Mouse (Mus musculus) spleen, postnatal 0 days (tissue): ENCODE results near the gene Klrg2. TPM values are rescaled to one million over a fixed set of nuclear protein-coding genes. Genes with fewer than 3 reads are reported as not detected.

ENCODE experiments used
- polyA plus RNA-seq: library from polyadenylated mRNA; unstranded; fragments of >200 nt; fragmentation: Nextera tagmentation; extraction: Ambion mirVana; gene quantifications from 2 replicates; pipeline ENCODE4 v1.2.1, GENCODE M21; 2015

Klrg2 gene
- polyA plus RNA-seq, result 0.07 and 0.10 TPM in 2 replicates

DNA sequence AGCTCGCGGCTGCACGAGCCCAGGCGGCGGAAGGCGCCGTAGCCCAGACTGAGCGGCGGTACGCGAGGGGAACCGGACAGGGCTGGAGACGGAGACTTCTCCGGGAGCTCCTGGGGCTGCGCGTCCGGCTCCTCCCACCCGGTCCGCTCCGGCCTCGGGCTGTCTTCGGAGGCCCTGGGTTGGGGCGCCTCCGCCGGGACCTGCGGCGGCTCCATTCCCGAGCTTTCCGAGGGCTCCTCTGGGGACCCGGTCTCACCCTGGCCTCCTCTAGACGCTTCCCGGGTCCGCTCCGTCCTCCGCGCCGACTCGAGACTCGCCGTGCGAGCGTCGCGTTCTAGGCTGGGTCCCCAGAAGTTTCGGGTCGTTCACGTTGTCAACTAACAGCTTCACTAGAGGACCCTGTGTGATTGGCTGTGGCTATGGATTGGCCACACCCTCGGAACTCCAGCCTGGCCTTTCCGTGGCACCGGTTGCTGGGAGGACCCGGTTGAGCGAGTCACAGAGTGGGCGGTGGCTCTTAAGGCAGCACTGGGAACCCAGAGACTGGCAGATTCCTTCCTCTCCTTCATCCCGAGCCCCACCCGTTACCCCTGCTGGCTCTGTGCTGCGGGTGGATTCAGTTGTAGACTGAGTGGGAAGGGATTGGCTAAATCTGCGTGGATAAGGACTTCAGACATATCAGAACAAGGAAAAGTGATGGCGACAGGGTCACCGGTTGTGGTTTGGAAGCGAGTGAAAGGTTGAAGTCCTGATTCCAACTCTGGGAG lies at the start of gene Klrg2:
Gene Klrg2, minus strand, starts transcription at position 391 of the 767 bp plus-strand sequence.

DNA sequence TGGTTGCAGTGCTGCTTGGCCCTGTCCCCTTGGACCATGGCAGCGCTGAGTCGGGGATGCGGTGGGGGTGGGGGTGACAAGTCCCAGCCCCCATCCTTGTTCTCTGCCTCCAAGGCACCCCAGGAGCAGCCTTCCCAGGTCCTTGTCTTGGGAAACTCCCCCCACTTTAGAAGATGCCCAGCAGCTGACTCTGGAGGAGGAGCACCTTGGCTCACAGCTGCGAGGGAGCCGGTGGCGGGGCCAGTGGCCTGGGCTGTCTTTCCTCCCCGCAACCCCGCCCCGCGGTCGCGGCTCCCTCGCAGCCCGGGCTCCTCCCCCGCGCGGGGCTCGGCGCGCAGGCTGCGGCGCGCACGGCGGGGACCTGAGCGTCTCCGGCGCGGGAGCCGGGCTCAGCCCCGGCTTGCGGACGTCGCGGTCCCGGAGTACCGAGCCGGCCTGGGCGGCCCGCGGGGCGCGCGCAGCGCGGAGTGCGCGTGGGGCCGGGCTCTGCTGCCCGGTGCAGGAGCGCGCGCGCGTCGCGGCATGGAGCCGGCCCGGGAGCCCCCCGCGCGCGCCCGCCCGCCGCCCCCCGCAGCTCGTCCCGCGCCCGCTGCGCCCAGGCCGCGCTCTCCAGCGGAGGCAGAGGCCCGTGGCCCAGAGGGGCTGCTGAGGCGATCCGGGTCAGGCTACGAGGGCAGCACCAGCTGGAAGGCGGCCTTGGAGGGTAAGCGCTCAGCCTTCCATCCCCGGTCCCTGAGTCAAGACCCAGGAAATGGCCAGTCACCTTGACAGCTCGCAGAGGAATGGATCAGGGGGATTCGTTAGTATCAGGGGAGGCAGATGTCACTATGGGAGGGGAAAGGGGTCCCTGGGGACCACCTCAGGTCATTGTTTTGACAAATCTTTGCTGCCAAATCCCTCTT lies 25.9 kb upstream of the Klrg2 start, which contains the start of gene Clec2l:
Gene Clec2l, plus strand, starts transcription at position 356 of the 902 bp plus-strand sequence.

Other genes with a start within 250 kb of the Klrg2 start
- gene Ubn2, start 203.3 kb downstream of the Klrg2 start, polyA plus RNA-seq, result 11.2 and 11.4 TPM in 2 replicates
- gene Fmc1, start 103.7 kb downstream of the Klrg2 start, polyA plus RNA-seq, result 107 and 109 TPM in 2 replicates
- 52.1 and 57.8 TPM in 2 replicates for gene Luc7l2, start 85.9 kb downstream of the Klrg2 start, polyA plus RNA-seq
- 0.54 and 0.96 TPM in 2 replicates for gene Clec2l, start 25.8 kb upstream of the Klrg2 start, polyA plus RNA-seq
- gene Tbxas1, start 238.2 kb upstream of the Klrg2 start, polyA plus RNA-seq, result 6.9 and 9.0 TPM in 2 replicates
- gene Hipk2, start 238.9 kb upstream of the Klrg2 start, polyA plus RNA-seq, result 16.2 and 16.8 TPM in 2 replicates